Mouse (Mus musculus) CH12.LX (cell line): ENCODE data around the gene Zfp3.

ENCODE experiments used
- CTCF ChIP-seq, 2 experiments: IDR thresholded peaks in 1 of 2; conservative IDR thresholded peaks in 1 of 2; 2 replicates each; pipeline ENCODE4 v1.5.1; 2011 to 2012; ENCODE audit warnings: low read depth in 2 of 2, low read length in 2 of 2, improper control_type of control experiment in 1 of 2, inconsistent platforms in 1 of 2, mild to moderate bottlenecking in 1 of 2, moderate library complexity in 1 of 2
- ELF1 ChIP-seq: IDR thresholded peaks from 2 replicates; pipeline ENCODE4 v1.6.1; 2014; ENCODE audit warnings: low read depth, mild to moderate bottlenecking, inconsistent platforms, low read length, improper control_type of control experiment
- EP300 ChIP-seq: IDR thresholded peaks from 2 replicates; pipeline ENCODE4 v1.6.1; 2011; ENCODE audit warnings: low read length, improper control_type of control experiment
- JUN ChIP-seq: IDR thresholded peaks from 2 replicates; pipeline ENCODE4 v1.6.1; 2011; ENCODE audit warnings: low read depth, mild to moderate bottlenecking, low read length, improper control_type of control experiment, moderate library complexity; ENCODE audit not compliant: insufficient read depth
- JUND ChIP-seq: conservative IDR thresholded peaks from 2 replicates; pipeline ENCODE4 v1.6.1; 2011; ENCODE audit warnings: low read depth, low read length, improper control_type of control experiment
- MAX ChIP-seq: IDR thresholded peaks from 2 replicates; pipeline ENCODE4 v1.6.1; 2011; ENCODE audit warnings: low read length, improper control_type of control experiment
- MXI1 ChIP-seq: IDR thresholded peaks from 2 replicates; pipeline ENCODE4 v1.6.1; 2011; ENCODE audit warnings: mild to moderate bottlenecking, low read depth, low read length, improper control_type of control experiment
- MYC ChIP-seq: IDR thresholded peaks from 2 replicates; pipeline ENCODE4 v1.6.1; 2011; ENCODE audit warnings: low read depth, mild to moderate bottlenecking, improper control_type of control experiment, low read length
- NRF1 ChIP-seq: IDR thresholded peaks from 2 replicates; pipeline ENCODE4 v1.6.1; 2014; ENCODE audit warnings: low read depth, mild to moderate bottlenecking, inconsistent platforms, low read length, improper control_type of control experiment, moderate library complexity
- POLR2A ChIP-seq: IDR thresholded peaks from 2 replicates; pipeline ENCODE4 v1.6.1; 2011; ENCODE audit warnings: low read depth, mild to moderate bottlenecking, improper control_type of control experiment, low read length
- POLR2AphosphoS2 ChIP-seq: IDR thresholded peaks from 2 replicates; pipeline ENCODE4 v1.6.1; 2011; ENCODE audit warnings: low read depth, low read length, improper control_type of control experiment
- RCOR1 ChIP-seq: conservative IDR thresholded peaks from 2 replicates; pipeline ENCODE4 v1.6.1; 2012; ENCODE audit warnings: low read depth, mild to moderate bottlenecking, inconsistent platforms, low read length, improper control_type of control experiment
- UBTF ChIP-seq: IDR thresholded peaks from 2 replicates; pipeline ENCODE4 v1.6.1; 2012; ENCODE audit warnings: low read depth, mild to moderate bottlenecking, inconsistent platforms, low read length, improper control_type of control experiment, moderate library complexity

DNA sequence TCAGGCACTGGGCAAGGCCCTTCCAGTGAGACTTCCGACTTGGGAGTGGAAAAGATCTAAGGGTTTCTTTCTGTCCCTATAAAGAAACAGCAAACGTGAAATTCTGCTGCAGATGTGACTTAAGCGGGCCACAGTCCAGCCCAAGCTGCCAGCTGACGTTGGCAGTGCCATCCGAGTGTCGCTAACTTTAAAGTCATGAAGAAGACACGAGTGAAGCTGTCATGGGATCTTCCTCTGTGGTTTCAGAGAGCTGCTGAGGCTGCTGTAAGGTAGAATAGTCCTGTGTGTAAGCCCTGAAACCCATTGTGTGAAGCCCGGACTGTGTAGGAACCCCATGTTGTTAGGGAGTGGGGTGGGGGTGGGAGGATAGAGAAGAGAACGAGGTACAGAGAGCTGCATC lies 1.4 kb upstream of the Zfp3 start:
- no peak for TF ChIP-seq POLR2A
- TF ChIP-seq EP300 = no peak
- TF ChIP-seq JUND = no peak
- no peak for TF ChIP-seq JUN
- TF ChIP-seq RCOR1 = no peak
- no peak for TF ChIP-seq UBTF
- no peak for TF ChIP-seq CTCF (conservative IDR thresholded peaks at IDR 0.05 in 1 of 2, IDR thresholded peaks at IDR 0.05 in 1 of 2; ENCODE audit: low read depth in 2 of 2, low read length in 2 of 2)
- no peak for TF ChIP-seq MYC
- no peak for TF ChIP-seq POLR2AphosphoS2
- no peak for TF ChIP-seq MXI1
- TF ChIP-seq ELF1 = no peak
- TF ChIP-seq NRF1 = no peak
- no peak for TF ChIP-seq MAX
